Mouse (Mus musculus) heart, adult 2 months (tissue): ENCODE measurements around the gene Anks1. TPM values are rescaled to one million over a fixed set of nuclear protein-coding genes. Genes with fewer than 3 reads are reported as not detected.

Source experiments
- DNase-seq, 2 experiments: peaks; one replicate each; pipeline ENCODE4 v3.0.0; 2021
- H3K27ac ChIP-seq: fragments of 200-600 bp; 2 replicates; pipeline ENCODE4 v1.8.1; 2022
- H3K27me3 ChIP-seq: fragments of 200-500 bp; 2 replicates; pipeline ENCODE4 v1.6.1; 2012; ENCODE audit warnings: mild to moderate bottlenecking, low read length, inconsistent platforms, mixed read lengths; ENCODE audit not compliant: control insufficient read depth, insufficient read depth
- H3K36me3 ChIP-seq: fragments of 200-500 bp; 2 replicates; pipeline ENCODE4 v1.6.1; 2012; ENCODE audit warnings: low read length, inconsistent platforms; ENCODE audit not compliant: control insufficient read depth, insufficient read depth
- H3K4me1 ChIP-seq: fragments of 200-500 bp; 2 replicates; pipeline ENCODE4 v1.6.1; 2011; ENCODE audit warnings: low read length; ENCODE audit not compliant: control insufficient read depth, insufficient read depth
- H3K4me3 ChIP-seq: fragments of 200-600 bp; 2 replicates; pipeline ENCODE4 v1.8.1; 2022
- H3K79me2 ChIP-seq: fragments of 200-500 bp; replicated peaks from 2 replicates; pipeline ENCODE4 v1.6.1; 2012; ENCODE audit warnings: mild to moderate bottlenecking, inconsistent platforms, low read length, moderate library complexity, mixed read lengths; ENCODE audit not compliant: control insufficient read depth, insufficient read depth
- H3K9ac ChIP-seq: fragments of 200-500 bp; 2 replicates; pipeline ENCODE4 v1.6.1; 2012; ENCODE audit warnings: low read depth, mild to moderate bottlenecking, control low read depth, inconsistent platforms, low read length, mixed read lengths
- CTCF ChIP-seq: fragments of 200-600 bp; IDR thresholded peaks from 2 replicates; pipeline ENCODE4 v1.8.1; 2022; ENCODE audit warnings: antibody characterized with exemption, mild to moderate bottlenecking, moderate library complexity
- EP300 ChIP-seq: fragments of 200-500 bp; IDR thresholded peaks from 2 replicates; pipeline ENCODE4 v1.6.1; 2011; ENCODE audit warnings: low read depth, low read length, control low read depth; ENCODE audit not compliant: insufficient read depth
- POLR2A ChIP-seq: fragments of 200-500 bp; IDR thresholded peaks from 2 replicates; pipeline ENCODE4 v1.6.1; 2011; ENCODE audit warnings: mild to moderate bottlenecking, low read depth, low read length, control low read depth; ENCODE audit not compliant: insufficient read depth
- WGBS: fragments of 180-500 bp; shearing (Covaris S2); methylation state at CpG from one replicate; pipeline ENCODE4 v1.1.7; 2018; 5-methylcytosine and 5-hydroxymethylcytosine counted together
- intact Hi-C: fragments of 180-260 bp; cut with DNase I; formaldehyde crosslinking; loops from one replicate; pipeline ENCODE4 v1.15.1; 2025
- polyA plus RNA-seq: library from polyadenylated mRNA; depleted of rRNA; stranded (reverse); fragments of >200 nt; gene quantifications from 2 replicates; pipeline ENCODE4 v1.2.3, GENCODE M21; 2012
- total RNA-seq, 2 experiments: library from RNA; stranded (reverse); gene quantifications; 2 replicates each; pipeline ENCODE4 v1.2.3; 2021

Gene Anks1
- total and polyA plus RNA-seq, 3 experiments, result 51.6 to 76.4 (median 64.4) TPM

GRCm38 (mm10) chr17:28018344-28018743 lies 109.2 kb downstream of the Anks1 start:
- 66% methylated on average over 6 of the region's 6 CpGs for WGBS
- Histone ChIP-seq H3K36me3 (peaks cover 6% of the 10 kb centered on the region; the same call in 1 of the 2 replicates), H3K79me2 (no peaks in the 10 kb centered on the region; the same call in 1 of the 2 replicates), H3K9ac (no peak overlapping the region), H3K4me3 (no peak overlapping the region), H3K27me3 (no peaks in the 10 kb centered on the region), H3K4me1 (peaks cover 64% of the 10 kb centered on the region), H3K27ac (peak overlapping the region; percentile 81; the same call in 1 of the 2 replicates)
- TF ChIP-seq POLR2A, result no peak
- TF ChIP-seq EP300, result no peak
- TF ChIP-seq CTCF, result no peak
- intact Hi-C loops, result no loop called here
- DNase-seq, result no peak

GRCm38 (mm10) chr17:28018776-28019175 lies 109.7 kb downstream of the Anks1 start:
- H3K36me3 ChIP-seq, result peaks cover 6% of the 10 kb centered on the region; the same call in 1 of the 2 replicates
- H3K4me1 ChIP-seq, result peaks cover 61% of the 10 kb centered on the region
- H3K27ac ChIP-seq, result peak overlapping the region; percentile 74
- H3K9ac ChIP-seq, result no peak overlapping the region
- no peaks in the 10 kb centered on the region; the same call in 1 of the 2 replicates for H3K79me2 ChIP-seq
- no peaks in the 10 kb centered on the region for H3K27me3 ChIP-seq
- 26% methylated on average over 11 of the region's 11 CpGs for WGBS
- no peak overlapping the region for H3K4me3 ChIP-seq
- intact Hi-C loops, result no loop called here
- DNase-seq, result peak in 1 of 2 experiments; percentile 28
- TF ChIP-seq CTCF (no peak), EP300 (no peak), POLR2A (no peak)

- WGBS, result 52% methylated on average over 21 of the region's 21 CpGs
- H3K36me3 ChIP-seq, result no peaks in the 10 kb centered on the region; the same call in 1 of the 2 replicates
- DNase-seq, result peak; percentile 48 to 57
- no peaks in the 10 kb centered on the region for H3K27me3 ChIP-seq
- peak overlapping the region; percentile 17 for H3K9ac ChIP-seq
- H3K4me3 ChIP-seq, result no peak overlapping the region
- intact Hi-C loops, result no loop called here
- H3K4me1 ChIP-seq, result peaks cover 59% of the 10 kb centered on the region
- H3K27ac ChIP-seq, result peak overlapping the region; percentile 74
- TF ChIP-seq EP300, result 0 out of 2 replicates have a peak, but pooled peaks have one; percentile 9
- TF ChIP-seq CTCF, result no peak
- no peak for TF ChIP-seq POLR2A
- peaks cover 1% of the 10 kb centered on the region; the same call in 1 of the 2 replicates for H3K79me2 ChIP-seq
These were observed 110.9 kb downstream of the Anks1 start for GRCm38 (mm10) chr17:28019785-28020696.

DNA sequence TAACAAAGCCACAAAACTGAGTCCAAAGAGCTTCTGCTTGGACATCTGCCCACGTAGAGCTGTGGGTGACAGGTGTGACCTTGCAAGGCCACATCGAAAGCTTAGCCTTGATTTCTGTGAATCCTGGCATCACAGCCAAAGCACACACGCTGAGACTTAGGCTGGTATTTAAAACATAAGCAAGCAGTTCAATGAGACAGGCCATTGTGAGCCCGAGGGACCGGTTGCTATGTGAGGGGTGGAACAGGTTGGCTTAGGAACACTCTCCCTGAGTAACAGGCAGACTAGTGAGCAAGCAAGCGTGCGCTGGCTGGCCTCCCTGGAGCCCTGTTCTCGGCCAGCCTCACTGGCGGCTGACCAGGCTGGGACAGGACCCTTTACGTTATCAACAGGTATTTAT lies 112.8 kb downstream of the Anks1 start:
- Histone ChIP-seq H3K79me2 (peaks cover 1% of the 10 kb centered on the region; the same call in 1 of the 2 replicates), H3K36me3 (peaks cover 6% of the 10 kb centered on the region), H3K27me3 (no peaks in the 10 kb centered on the region), H3K4me1 (peaks cover 52% of the 10 kb centered on the region), H3K27ac (peak overlapping the region; percentile 74), H3K9ac (no peak overlapping the region), H3K4me3 (no peak overlapping the region)
- WGBS, result 56% methylated on average over 10 of the region's 10 CpGs
- TF ChIP-seq EP300, result no peak
- no peak for TF ChIP-seq POLR2A
- intact Hi-C loops, result no loop called here
- DNase-seq, result peak; percentile 61 to 73

DNA sequence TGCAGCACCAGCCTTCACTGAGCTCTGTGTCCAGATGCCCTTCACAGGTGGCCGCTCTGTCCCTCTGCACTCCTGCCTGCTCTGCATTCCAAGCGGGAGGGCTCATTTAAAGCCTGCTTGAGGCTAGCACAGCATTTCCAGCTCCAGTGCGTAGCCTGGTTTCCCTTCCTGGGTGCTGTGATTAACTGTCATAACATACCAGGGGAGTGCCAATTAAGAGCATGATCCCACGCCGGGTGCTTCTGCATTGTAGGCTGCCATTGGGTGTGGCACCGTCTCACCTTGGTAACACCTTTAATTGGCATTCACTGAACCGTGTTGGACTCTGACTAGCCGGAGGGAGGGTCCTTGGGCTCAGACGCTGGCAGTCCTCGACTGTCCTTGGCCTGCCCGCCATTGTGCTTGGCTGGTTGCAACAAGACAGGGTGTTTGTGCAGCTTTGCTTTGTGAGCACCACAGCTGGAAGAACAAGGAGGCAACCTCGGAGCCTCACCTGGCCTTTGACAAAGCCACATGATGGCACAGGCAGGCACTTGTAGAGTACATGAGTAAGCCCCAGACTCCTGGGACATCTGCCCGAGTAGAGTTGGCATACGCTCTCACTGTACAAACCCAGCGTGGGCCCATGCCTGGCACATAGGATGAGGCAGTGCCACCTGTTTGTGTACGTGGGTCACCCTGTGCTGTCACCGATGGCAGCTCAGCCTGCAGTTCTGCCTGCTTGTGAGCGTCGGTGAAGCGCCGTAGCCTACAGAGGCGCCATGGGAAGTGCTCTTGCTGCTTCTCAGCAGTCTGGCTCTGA lies 113.9 kb downstream of the Anks1 start:
- Histone ChIP-seq H3K36me3 (peaks cover 6% of the 10 kb centered on the region), H3K79me2 (peaks cover 3% of the 10 kb centered on the region), H3K4me1 (peaks cover 53% of the 10 kb centered on the region), H3K9ac (0 out of 2 replicates have a peak overlapping the region, but pooled peaks have one; percentile 1), H3K4me3 (no peak overlapping the region), H3K27ac (peak overlapping the region; percentile 74), H3K27me3 (no peaks in the 10 kb centered on the region)
- DNase-seq, result peak; percentile 34 to 46
- intact Hi-C loops, result no loop called here
- WGBS, result 65% methylated on average over 22 of the region's 22 CpGs
- TF ChIP-seq EP300 (0 out of 2 replicates have a peak, but pooled peaks have one; percentile 10), CTCF (no peak)
